Mouse (Mus musculus): Measurements from ENCODE around the gene Jph4. TPM values are rescaled to one million over a fixed set of nuclear protein-coding genes. Genes with fewer than 3 reads are reported as not detected.
A peak's percentile ranks its signal among the peaks of the same experiment; 100 is the strongest.

Gene Jph4
- polyA plus RNA-seq, 1 experiment: 0.25 TPM

DNA sequence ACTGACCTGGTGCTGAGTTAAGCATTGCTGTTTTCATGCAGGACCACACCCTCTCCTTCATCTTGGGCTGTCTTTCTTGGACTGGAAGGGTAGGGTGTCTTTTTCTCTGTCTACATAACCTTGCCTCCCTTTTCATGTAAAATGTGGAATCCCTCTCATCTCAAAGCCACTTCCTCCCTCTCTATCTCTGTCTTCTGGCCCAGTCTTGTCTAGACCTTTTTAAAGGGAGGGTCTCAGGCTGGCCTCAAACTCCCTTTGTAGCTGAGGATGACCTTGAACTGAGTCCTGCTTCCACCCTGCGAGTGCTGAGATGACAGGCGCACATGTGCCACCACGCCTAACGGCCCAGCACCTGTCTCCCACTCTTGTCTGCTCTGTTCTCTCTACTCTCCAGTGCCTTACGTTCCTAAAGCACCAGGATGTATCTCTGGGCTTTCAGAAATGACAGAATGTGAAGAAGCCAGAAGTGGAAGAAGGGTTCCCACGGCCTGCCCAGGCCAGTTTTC lies 30.7 kb downstream of the Jph4 start:
- WGBS: 90% methylated on average over 6 of the region's 6 CpGs
- Histone ChIP-seq H3K27ac (ENCODE audit: insufficient read depth, low read depth, low read length) (no peak overlapping the region), H3K4me3 (ENCODE audit: insufficient read depth, low read depth, low read length) (no peak overlapping the region), H3K36me3 (ENCODE audit: control insufficient read depth, insufficient read depth, low read length) (no peaks in the 10 kb centered on the region), H3K4me1 (ENCODE audit: control insufficient read depth, insufficient read depth, low read length) (peaks cover 13% of the 10 kb centered on the region), H3K27me3 (replicated peaks; ENCODE audit: control insufficient read depth, insufficient read depth, low read length) (no peaks in the 10 kb centered on the region)
- TF ChIP-seq CTCF (conservative IDR thresholded peaks at IDR 0.05; ENCODE audit: insufficient read depth, insufficient read length, low read depth, low read length) (no peak), POLR2A (IDR thresholded peaks at IDR 0.05; ENCODE audit: low read depth, low read length) (no peak)
- DNase-seq: no peak

DNA sequence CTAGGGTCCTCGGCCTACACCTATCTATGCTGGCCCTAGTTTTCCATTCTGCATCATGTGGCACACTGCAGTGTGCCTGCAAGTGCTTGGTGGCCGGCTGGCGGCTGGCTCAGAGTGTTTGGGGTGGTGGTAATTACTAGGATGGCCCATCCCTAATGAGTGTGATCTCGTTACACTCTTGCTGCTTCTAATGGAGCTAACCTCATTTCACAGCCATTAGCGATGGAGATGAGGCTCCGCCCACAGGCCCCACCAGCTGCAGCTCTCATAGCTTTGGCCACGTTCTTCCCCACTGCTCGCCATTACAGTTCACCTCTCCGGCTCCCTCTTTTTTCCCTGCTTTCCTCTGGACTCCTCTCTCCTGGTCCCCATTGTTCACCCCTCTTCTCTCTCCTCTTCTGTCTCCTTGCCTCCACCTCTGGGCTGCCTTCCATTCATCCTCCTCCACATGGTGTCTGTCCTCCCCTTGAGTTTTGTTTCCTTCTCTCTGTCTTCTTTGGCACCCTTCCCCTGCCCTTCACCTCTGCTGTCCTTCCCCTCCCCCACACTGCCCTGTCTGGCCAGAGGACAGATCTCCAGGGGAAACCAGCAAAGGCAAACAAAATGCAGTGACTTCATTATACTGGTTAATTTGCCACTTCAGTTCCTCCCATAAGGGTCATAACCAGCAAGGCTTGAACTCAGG lies 31.3 kb downstream of the Jph4 start:
- no peaks in the 10 kb centered on the region for H3K27me3 ChIP-seq (replicated peaks; ENCODE audit: control insufficient read depth, insufficient read depth, low read length)
- no peaks in the 10 kb centered on the region for H3K36me3 ChIP-seq (ENCODE audit: control insufficient read depth, insufficient read depth, low read length)
- H3K4me1 ChIP-seq (ENCODE audit: control insufficient read depth, insufficient read depth, low read length): peaks cover 13% of the 10 kb centered on the region
- peak; percentile 87 for DNase-seq
- no peak overlapping the region for H3K27ac ChIP-seq (ENCODE audit: insufficient read depth, low read depth, low read length)
- H3K4me3 ChIP-seq (ENCODE audit: insufficient read depth, low read depth, low read length): no peak overlapping the region
- TF ChIP-seq POLR2A (IDR thresholded peaks at IDR 0.05; ENCODE audit: low read depth, low read length): no peak
- no peak for TF ChIP-seq CTCF (conservative IDR thresholded peaks at IDR 0.05; ENCODE audit: insufficient read depth, insufficient read length, low read depth, low read length)
- 61% methylated on average over 9 of the region's 9 CpGs for WGBS

DNA sequence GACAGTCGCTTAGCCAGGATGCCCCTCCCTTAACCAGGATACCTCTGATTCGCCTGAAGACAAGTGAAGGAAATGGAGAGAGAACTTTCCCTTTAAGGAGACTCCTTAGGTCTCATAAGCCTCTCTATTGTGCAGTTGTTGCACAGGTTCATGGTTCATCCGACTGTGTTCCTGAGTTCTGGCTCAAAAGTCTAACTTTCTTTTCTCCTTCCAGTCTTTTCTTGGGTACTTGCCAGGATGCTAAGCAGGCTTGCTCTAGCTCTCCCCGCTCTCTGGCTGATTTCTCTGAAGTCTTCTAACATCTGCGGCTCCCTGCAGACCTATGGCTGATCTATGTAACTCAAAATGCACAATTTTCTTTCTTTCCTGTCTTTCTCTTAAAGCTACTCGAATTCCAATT lies 33.3 kb downstream of the Jph4 start:
- Histone ChIP-seq H3K36me3 (ENCODE audit: control insufficient read depth, insufficient read depth, low read length) (no peaks in the 10 kb centered on the region), H3K4me3 (ENCODE audit: insufficient read depth, low read depth, low read length) (no peak overlapping the region), H3K27ac (ENCODE audit: insufficient read depth, low read depth, low read length) (peak overlapping the region; percentile 75), H3K27me3 (replicated peaks; ENCODE audit: control insufficient read depth, insufficient read depth, low read length) (no peaks in the 10 kb centered on the region), H3K4me1 (ENCODE audit: control insufficient read depth, insufficient read depth, low read length) (peaks cover 13% of the 10 kb centered on the region)
- DNase-seq: peak; percentile 87
- TF ChIP-seq POLR2A (IDR thresholded peaks at IDR 0.05; ENCODE audit: low read depth, low read length) (no peak), CTCF (conservative IDR thresholded peaks at IDR 0.05; ENCODE audit: insufficient read depth, insufficient read length, low read depth, low read length) (no peak)
- 36% methylated on average over 6 of the region's 6 CpGs for WGBS

DNA sequence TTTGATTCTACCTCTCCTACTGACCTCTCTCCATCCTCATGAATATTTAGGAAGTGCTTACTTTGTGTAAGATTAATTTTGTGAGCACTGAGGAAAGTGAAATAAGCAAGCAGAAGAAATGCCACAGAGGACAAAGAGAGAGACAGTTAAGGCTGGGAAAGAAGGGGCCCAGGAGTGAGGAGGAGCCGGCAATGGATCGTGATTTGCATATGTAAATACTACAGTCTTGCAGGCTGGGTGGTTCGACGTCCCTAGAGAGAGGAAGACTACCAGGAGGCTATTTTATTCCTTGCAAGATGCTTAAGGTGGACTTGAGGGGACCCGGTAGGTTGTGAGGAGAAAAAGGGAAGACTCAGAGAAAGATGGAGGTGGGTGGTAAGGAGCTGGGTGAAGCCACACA lies 35.6 kb downstream of the Jph4 start:
- Histone ChIP-seq H3K4me1 (ENCODE audit: control insufficient read depth, insufficient read depth, low read length) (peaks cover 11% of the 10 kb centered on the region), H3K36me3 (ENCODE audit: control insufficient read depth, insufficient read depth, low read length) (no peaks in the 10 kb centered on the region), H3K4me3 (ENCODE audit: insufficient read depth, low read depth, low read length) (no peak overlapping the region), H3K27me3 (replicated peaks; ENCODE audit: control insufficient read depth, insufficient read depth, low read length) (no peaks in the 10 kb centered on the region), H3K27ac (ENCODE audit: insufficient read depth, low read depth, low read length) (no peak overlapping the region)
- 56% methylated on average over 5 of the region's 5 CpGs for WGBS
- no peak for DNase-seq
- TF ChIP-seq CTCF (conservative IDR thresholded peaks at IDR 0.05; ENCODE audit: insufficient read depth, insufficient read length, low read depth, low read length) (no peak), POLR2A (IDR thresholded peaks at IDR 0.05; ENCODE audit: low read depth, low read length) (no peak)

DNA sequence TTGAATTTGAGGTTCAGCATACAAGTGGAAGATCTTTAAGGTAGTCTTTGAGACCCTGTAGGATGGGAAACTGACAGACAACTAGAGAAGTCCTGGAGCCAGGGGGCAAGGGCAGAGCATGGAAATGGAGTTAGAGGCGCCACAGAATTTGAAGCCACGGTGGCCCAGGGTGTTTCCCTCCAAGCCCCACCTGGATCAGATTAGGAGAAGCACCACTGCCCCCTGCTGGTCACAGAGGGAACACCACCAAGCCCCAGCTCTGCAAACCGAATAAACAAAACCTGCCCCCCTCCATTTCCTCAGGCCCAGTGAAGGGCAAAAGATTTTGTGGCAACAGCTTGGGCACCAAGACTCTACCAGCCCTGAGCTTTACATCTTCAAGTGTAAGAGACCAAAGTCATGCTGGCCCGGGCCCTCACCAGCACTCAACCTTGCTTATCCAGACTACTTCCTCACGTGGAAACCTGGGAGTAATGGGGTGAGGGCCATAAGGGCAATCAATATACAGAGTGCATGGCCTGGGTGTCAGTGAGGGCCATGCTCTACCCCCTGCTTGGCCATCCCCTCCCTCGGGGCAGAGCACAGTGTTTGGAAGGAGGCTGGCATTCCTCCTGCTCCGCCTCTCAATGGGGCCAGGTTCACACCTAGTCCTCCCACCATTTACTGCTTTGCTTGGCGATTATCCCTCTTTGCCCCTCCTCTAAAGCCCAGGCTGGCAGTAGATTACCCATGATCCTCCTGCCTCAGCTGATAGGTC lies 37.3 kb downstream of the Jph4 start:
- Histone ChIP-seq H3K27ac (ENCODE audit: insufficient read depth, low read depth, low read length) (no peak overlapping the region; the same call in 1 of the 2 replicates), H3K36me3 (ENCODE audit: control insufficient read depth, insufficient read depth, low read length) (no peaks in the 10 kb centered on the region), H3K4me1 (ENCODE audit: control insufficient read depth, insufficient read depth, low read length) (peaks cover 4% of the 10 kb centered on the region; the same call in 1 of the 2 replicates), H3K4me3 (ENCODE audit: insufficient read depth, low read depth, low read length) (no peak overlapping the region), H3K27me3 (replicated peaks; ENCODE audit: control insufficient read depth, insufficient read depth, low read length) (no peaks in the 10 kb centered on the region)
- TF ChIP-seq CTCF (conservative IDR thresholded peaks at IDR 0.05; ENCODE audit: insufficient read depth, insufficient read length, low read depth, low read length) (peak; percentile 89), POLR2A (IDR thresholded peaks at IDR 0.05; ENCODE audit: low read depth, low read length) (no peak)
- 19% methylated on average over 8 of the region's 8 CpGs for WGBS
- peak; percentile 65 for DNase-seq

DNA sequence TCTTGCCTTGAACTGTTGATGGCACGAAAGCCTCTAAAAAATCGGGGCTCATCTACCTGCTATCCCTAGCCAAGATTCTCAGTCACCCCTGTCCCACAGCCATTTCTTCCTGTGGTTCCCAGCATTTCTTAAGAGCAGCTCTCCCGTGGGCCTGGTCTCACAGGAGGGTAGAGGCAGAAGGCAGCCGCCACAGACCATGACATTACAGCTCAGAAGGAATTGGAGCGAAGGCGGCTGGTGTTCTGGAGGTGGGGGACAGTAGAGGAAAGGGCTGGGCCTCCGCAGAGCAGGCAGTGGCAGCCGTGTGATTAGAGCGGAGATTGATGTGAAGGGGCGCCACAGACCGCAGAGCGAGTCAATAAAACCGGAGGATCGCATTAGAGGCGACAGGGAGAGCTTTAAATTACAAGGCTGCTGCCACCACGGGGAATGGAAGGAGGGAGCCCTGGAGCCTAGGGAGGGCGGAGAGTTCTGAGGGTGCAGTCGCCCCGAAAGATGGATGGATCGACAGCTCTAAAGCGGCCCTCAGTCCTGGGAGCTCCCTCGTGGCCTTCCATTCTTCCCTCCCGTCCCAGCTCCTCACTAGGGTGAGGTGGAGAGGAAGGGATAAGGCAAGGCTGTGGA lies 38.3 kb downstream of the Jph4 start:
- no peaks in the 10 kb centered on the region for H3K27me3 ChIP-seq (replicated peaks; ENCODE audit: control insufficient read depth, insufficient read depth, low read length)
- H3K27ac ChIP-seq (ENCODE audit: insufficient read depth, low read depth, low read length): no peak overlapping the region
- peaks cover 4% of the 10 kb centered on the region; the same call in 1 of the 2 replicates for H3K4me1 ChIP-seq (ENCODE audit: control insufficient read depth, insufficient read depth, low read length)

More for the DNA sequence above, 38.3 kb downstream of the Jph4 start:
- 50% methylated on average over 23 of the region's 23 CpGs for WGBS
- Histone ChIP-seq H3K4me3 (ENCODE audit: insufficient read depth, low read depth, low read length) (peak overlapping the region; percentile 9; the same call in 1 of the 2 replicates), H3K36me3 (ENCODE audit: control insufficient read depth, insufficient read depth, low read length) (no peaks in the 10 kb centered on the region)
- no peak for TF ChIP-seq CTCF (conservative IDR thresholded peaks at IDR 0.05; ENCODE audit: insufficient read depth, insufficient read length, low read depth, low read length)
- TF ChIP-seq POLR2A (IDR thresholded peaks at IDR 0.05; ENCODE audit: low read depth, low read length): no peak
- DNase-seq: no peak
